ENCODE assay signal across 9 mouse cellular contexts in the genomic region with DNA sequence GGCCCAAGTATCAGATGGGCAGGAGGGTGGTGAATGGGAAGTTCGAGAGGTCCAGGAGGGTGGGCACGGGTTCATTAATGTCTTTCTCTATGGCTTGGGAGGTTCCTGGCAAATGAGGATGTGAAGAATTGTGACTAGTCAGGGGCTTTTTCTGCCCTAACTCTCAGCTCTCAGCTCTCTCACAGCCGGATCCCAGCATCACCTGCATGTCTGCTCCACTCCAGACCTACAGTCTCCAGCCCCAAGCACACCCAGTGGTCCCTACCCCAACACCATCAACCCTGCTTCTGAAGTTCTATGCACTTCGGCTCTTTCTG. TPM values are rescaled to one million over a fixed set of nuclear protein-coding genes. Genes with fewer than 3 reads are reported as not detected.
DNase-seq lines count a peak whose midpoint lies in the region; ATAC-seq lines count a peak whose summit lies in the region.
"Had no signal": no experiment of that assay in that cellular context is flagged by ENCODE, and none has a peak within 500 bp of the region (broad histone marks: within the 10 kb centered on the region; RNA-seq: fewer than 3 reads in every experiment).

No protein-coding gene starts in this region.

- DNase-seq in heart, postnatal 4 days = no peak
- no peak for DNase-seq in right cerebral cortex, postnatal 10 days (ENCODE audit: low spot score in 2 of 2)
- DNase-seq in urinary bladder, postnatal 10 days (ENCODE audit: low spot score) = no peak
- DNase-seq: forebrain, postnatal 0 days had no signal

- H3K4me2 ChIP-seq in heart, embryonic 15.5 days = peak overlapping the region; percentile 53
- H3K4me2 ChIP-seq in intestine, embryonic 15.5 days (replicated peaks) = no peak overlapping the region
- H3K4me2 ChIP-seq in stomach, embryonic 15.5 days = 0 out of 2 replicates have a peak overlapping the region, but pooled peaks have one; percentile 8

- ATAC-seq in heart, embryonic 15.5 days (replicated peaks; ENCODE audit: insufficient number of reproducible peaks, insufficient read depth, low FRiP score, low read depth) = peak; percentile 16; the same call in 1 of the 2 replicates
- no peak for ATAC-seq in megakaryocyte, adult 5-6 weeks (ENCODE audit: poor library complexity, severe bottlenecking)
- ATAC-seq in intestine, embryonic 15.5 days = no peak
- no peak for ATAC-seq in stomach, embryonic 15.5 days (ENCODE audit: insufficient read depth, low FRiP score, low read depth)

- no peak overlapping the region for H3K4me3 ChIP-seq in heart, embryonic 15.5 days
- H3K4me3 ChIP-seq in megakaryocyte, embryonic 14.5 days (replicated peaks) = peak overlapping the region; percentile 91
- no peak overlapping the region for H3K4me3 ChIP-seq in intestine, embryonic 15.5 days (replicated peaks)
- H3K4me3 ChIP-seq in stomach, embryonic 15.5 days (replicated peaks) = no peak overlapping the region

- H3K27ac ChIP-seq in heart, embryonic 15.5 days = peak overlapping the region; percentile 82
- peak overlapping the region; percentile 24; the same call in 1 of the 2 replicates for H3K27ac ChIP-seq in intestine, embryonic 15.5 days
- H3K27ac ChIP-seq in stomach, embryonic 15.5 days = peak overlapping the region; percentile 33; the same call in 1 of the 2 replicates

- 44% methylated on average over 4 of the region's 4 CpGs for WGBS in heart, embryonic 15.5 days
- 77% methylated on average over 4 of the region's 4 CpGs for WGBS in intestine, embryonic 15.5 days
- WGBS in stomach, embryonic 15.5 days = 61% methylated on average over 4 of the region's 4 CpGs

- H3K36me3 ChIP-seq in heart, embryonic 15.5 days = no peaks in the 10 kb centered on the region
- peaks cover 37% of the 10 kb centered on the region for H3K36me3 ChIP-seq in megakaryocyte, embryonic 14.5 days (replicated peaks; ENCODE audit: low read length)
- H3K36me3 ChIP-seq in intestine, embryonic 15.5 days = no peaks in the 10 kb centered on the region
- H3K36me3 ChIP-seq in stomach, embryonic 15.5 days = no peaks in the 10 kb centered on the region

- H3K27me3 ChIP-seq in heart, embryonic 15.5 days = no peaks in the 10 kb centered on the region
- no peaks in the 10 kb centered on the region for H3K27me3 ChIP-seq in megakaryocyte, embryonic 14.5 days (replicated peaks)
- no peaks in the 10 kb centered on the region for H3K27me3 ChIP-seq in intestine, embryonic 15.5 days (replicated peaks)
- no peaks in the 10 kb centered on the region for H3K27me3 ChIP-seq in stomach, embryonic 15.5 days (replicated peaks)

- H3K9ac ChIP-seq in heart, embryonic 15.5 days = no peak overlapping the region
- H3K9ac ChIP-seq in intestine, embryonic 15.5 days = no peak overlapping the region
- H3K9ac ChIP-seq in stomach, embryonic 15.5 days = no peak overlapping the region
- H3K9ac ChIP-seq: forebrain, postnatal 0 days had no signal

- no peaks in the 10 kb centered on the region for H3K9me3 ChIP-seq in heart, embryonic 15.5 days (replicated peaks)
- peaks cover 5% of the 10 kb centered on the region; the same call in 1 of the 2 replicates for H3K9me3 ChIP-seq in megakaryocyte, embryonic 14.5 days
- no peaks in the 10 kb centered on the region for H3K9me3 ChIP-seq in intestine, embryonic 15.5 days
- H3K9me3 ChIP-seq in stomach, embryonic 15.5 days = no peaks in the 10 kb centered on the region

- peaks cover 46% of the 10 kb centered on the region for H3K4me1 ChIP-seq in heart, embryonic 15.5 days (replicated peaks)
- H3K4me1 ChIP-seq in megakaryocyte, embryonic 14.5 days = peaks cover 79% of the 10 kb centered on the region
- peaks cover 29% of the 10 kb centered on the region for H3K4me1 ChIP-seq in intestine, embryonic 15.5 days (replicated peaks)
- H3K4me1 ChIP-seq in stomach, embryonic 15.5 days = peaks cover 25% of the 10 kb centered on the region

RNA-seq across cellular contexts. Expression of a gene that starts 6.4 kb away (rescaled TPM):
- 2.3 and 3.3 TPM in 2 replicates for polyA plus RNA-seq in heart, embryonic 15.5 days (2015; fragmentation: Nextera tagmentation; extraction: Ambion mirVana)
- total RNA-seq in heart, postnatal 4 days (2021) = 1 to 10 TPM; 3.3 to 3.5 TPM
- polyA plus RNA-seq in megakaryocyte, embryonic 14.5 days (2012; ENCODE audit: insufficient read depth, low replicate concordance) = 0.93 TPM in 1 of 2 replicates, not detected in the other
- total RNA-seq in megakaryocyte, adult 5-6 weeks (2015) = not detected in 2 replicates
- 0.11 TPM in 1 of 2 replicates, not detected in the other for total RNA-seq in megakaryocyte, adult 5-6 weeks (2017)
- polyA plus RNA-seq in intestine, embryonic 15.5 days (2015; fragmentation: Nextera tagmentation; extraction: Ambion mirVana) = 1.1 and 1.2 TPM in 2 replicates
- polyA plus RNA-seq in stomach, embryonic 15.5 days (2015; fragmentation: Nextera tagmentation; extraction: Ambion mirVana) = 2.4 TPM in 2 replicates

RNA-seq across cellular contexts. Expression of a gene that starts 14.3 kb away (rescaled TPM):
- polyA plus RNA-seq in heart, embryonic 15.5 days (2015; fragmentation: Nextera tagmentation; extraction: Ambion mirVana) = 276 and 327 TPM in 2 replicates
- total RNA-seq in heart, postnatal 4 days (2021) = 100 to 1,000 TPM; 230 to 244 TPM
- polyA plus RNA-seq in megakaryocyte, embryonic 14.5 days (2012; ENCODE audit: insufficient read depth, low replicate concordance) = 725 and 2,302 TPM in 2 replicates
- total RNA-seq in megakaryocyte, adult 5-6 weeks (2015) = 667 and 741 TPM in 2 replicates
- 334 and 340 TPM in 2 replicates for total RNA-seq in megakaryocyte, adult 5-6 weeks (2017)
- 388 and 395 TPM in 2 replicates for polyA plus RNA-seq in intestine, embryonic 15.5 days (2015; fragmentation: Nextera tagmentation; extraction: Ambion mirVana)
- polyA plus RNA-seq in stomach, embryonic 15.5 days (2015; fragmentation: Nextera tagmentation; extraction: Ambion mirVana) = 341 and 366 TPM in 2 replicates

RNA-seq across cellular contexts. Expression of a gene that starts 32.6 kb away (rescaled TPM):
- 2.9 and 7.7 TPM in 2 replicates for polyA plus RNA-seq in heart, embryonic 15.5 days (2015; fragmentation: Nextera tagmentation; extraction: Ambion mirVana)
- total RNA-seq in heart, postnatal 4 days (2021) = 1 to 10 TPM; 2.5 to 3.1 TPM
- polyA plus RNA-seq in megakaryocyte, embryonic 14.5 days (2012; ENCODE audit: insufficient read depth, low replicate concordance) = 0.41 and 0.68 TPM in 2 replicates
- total RNA-seq in megakaryocyte, adult 5-6 weeks (2015) = 0.20 and 1.9 TPM in 2 replicates
- 0.16 TPM in 1 of 2 replicates, not detected in the other for total RNA-seq in megakaryocyte, adult 5-6 weeks (2017)
- 68.7 and 77.8 TPM in 2 replicates for polyA plus RNA-seq in intestine, embryonic 15.5 days (2015; fragmentation: Nextera tagmentation; extraction: Ambion mirVana)
- 49.0 and 50.1 TPM in 2 replicates for polyA plus RNA-seq in stomach, embryonic 15.5 days (2015; fragmentation: Nextera tagmentation; extraction: Ambion mirVana)

RNA-seq across cellular contexts. Expression of a gene that starts 39.0 kb away (rescaled TPM):
- 0.83 and 1.1 TPM in 2 replicates for polyA plus RNA-seq in heart, embryonic 15.5 days (2015; fragmentation: Nextera tagmentation; extraction: Ambion mirVana)
- 1 to 10 TPM; 1.4 to 1.8 TPM for total RNA-seq in heart, postnatal 4 days (2021)
- polyA plus RNA-seq in megakaryocyte, embryonic 14.5 days (2012; ENCODE audit: insufficient read depth, low replicate concordance) = not detected in 2 replicates
- 2.3 and 3.1 TPM in 2 replicates for total RNA-seq in megakaryocyte, adult 5-6 weeks (2015)
- total RNA-seq in megakaryocyte, adult 5-6 weeks (2017) = 0.11 and 1.5 TPM in 2 replicates
- 2.2 and 2.5 TPM in 2 replicates for polyA plus RNA-seq in intestine, embryonic 15.5 days (2015; fragmentation: Nextera tagmentation; extraction: Ambion mirVana)
- polyA plus RNA-seq in stomach, embryonic 15.5 days (2015; fragmentation: Nextera tagmentation; extraction: Ambion mirVana) = 0.79 and 1.0 TPM in 2 replicates

RNA-seq across cellular contexts. Expression of a gene that starts 41.6 kb away (rescaled TPM):
- 0.34 and 0.55 TPM in 2 replicates for polyA plus RNA-seq in heart, embryonic 15.5 days (2015; fragmentation: Nextera tagmentation; extraction: Ambion mirVana)
- under 1 TPM in 1 of 2 experiments, not detected in 1; 0.17 TPM for total RNA-seq in heart, postnatal 4 days (2021)
- not detected in 2 replicates for polyA plus RNA-seq in megakaryocyte, embryonic 14.5 days (2012; ENCODE audit: insufficient read depth, low replicate concordance)
- total RNA-seq in megakaryocyte, adult 5-6 weeks (2015) = not detected in 2 replicates
- not detected in 2 replicates for total RNA-seq in megakaryocyte, adult 5-6 weeks (2017)
- polyA plus RNA-seq in intestine, embryonic 15.5 days (2015; fragmentation: Nextera tagmentation; extraction: Ambion mirVana) = 0.28 and 0.43 TPM in 2 replicates
- 0.46 and 1.8 TPM in 2 replicates for polyA plus RNA-seq in stomach, embryonic 15.5 days (2015; fragmentation: Nextera tagmentation; extraction: Ambion mirVana)

Comparison
In these comparisons a context has a peak if more than half of its experiments do, and no peak if none do; other contexts are left out.
1. H3K27ac ChIP-seq: peak in every context shown above with its lines; median percentile 82 in heart, embryonic 15.5 days; 33 in stomach, embryonic 15.5 days; 24 in intestine, embryonic 15.5 days.